Mouse (Mus musculus): ENCODE data around the gene Smdt1.

Gene Smdt1

GRCm38 (mm10) chr15:82338593-82339112 lies at the start of gene Smdt1, which contains the start of the genes Naga and Pheta2:
Gene Smdt1, plus strand, starts transcription at chr15:82338959.
Gene Naga, minus strand, starts transcription at chr15:82338925.
Gene Pheta2, plus strand, starts transcription at chr15:82338942.
- DNase-seq (ENCODE audit: low read depth, low spot score), result peak; percentile 96

- no peak for DNase-seq (ENCODE audit: low read depth, low spot score)
These were observed 48.5 kb upstream of the Smdt1 start for GRCm38 (mm10) chr15:82290252-82290651.

GRCm38 (mm10) chr15:82292851-82293250 lies 45.9 kb upstream of the Smdt1 start:
- no peak for DNase-seq (ENCODE audit: low read depth, low spot score)

- DNase-seq (ENCODE audit: low read depth, low spot score), result no peak
These were observed 45.5 kb upstream of the Smdt1 start for GRCm38 (mm10) chr15:82293271-82293711.

- DNase-seq (ENCODE audit: low read depth, low spot score), result peak; percentile 36
These were observed 44.7 kb upstream of the Smdt1 start for GRCm38 (mm10) chr15:82294059-82294458.

GRCm38 (mm10) chr15:82298764-82299561 lies 39.8 kb upstream of the Smdt1 start, which contains the start of gene Wbp2nl:
Gene Wbp2nl, plus strand, starts transcription at chr15:82298954.
- DNase-seq (ENCODE audit: low read depth, low spot score), result no peak

GRCm38 (mm10) chr15:82307107-82307506 lies 31.7 kb upstream of the Smdt1 start:
- DNase-seq (ENCODE audit: low read depth, low spot score), result no peak

GRCm38 (mm10) chr15:82308416-82308815 lies 30.3 kb upstream of the Smdt1 start:
- no peak for DNase-seq (ENCODE audit: low read depth, low spot score)

- no peak for DNase-seq (ENCODE audit: low read depth, low spot score)
These were observed 20.9 kb upstream of the Smdt1 start for GRCm38 (mm10) chr15:82317839-82318238.

- DNase-seq (ENCODE audit: low read depth, low spot score), result no peak
These were observed 19.1 kb upstream of the Smdt1 start for GRCm38 (mm10) chr15:82319613-82320012.

GRCm38 (mm10) chr15:82322195-82322594 lies 16.6 kb upstream of the Smdt1 start:
- no peak for DNase-seq (ENCODE audit: low read depth, low spot score)

GRCm38 (mm10) chr15:82325382-82325781 lies 13.4 kb upstream of the Smdt1 start:
- DNase-seq (ENCODE audit: low read depth, low spot score), result no peak

- DNase-seq (ENCODE audit: low read depth, low spot score), result no peak
These were observed 3.6 kb upstream of the Smdt1 start for GRCm38 (mm10) chr15:82335194-82335593.

- peak; percentile 42 for DNase-seq (ENCODE audit: low read depth, low spot score)
These were observed 2.1 kb upstream of the Smdt1 start for GRCm38 (mm10) chr15:82336629-82337028.

GRCm38 (mm10) chr15:82337875-82338274 lies 884 bp upstream of the Smdt1 start:
- DNase-seq (ENCODE audit: low read depth, low spot score), result no peak

GRCm38 (mm10) chr15:82339150-82339549 lies 391 bp downstream of the Smdt1 start:
- no peak for DNase-seq (ENCODE audit: low read depth, low spot score)

GRCm38 (mm10) chr15:82339634-82340254 lies 985 bp downstream of the Smdt1 start:
- DNase-seq (ENCODE audit: low read depth, low spot score), result no peak

GRCm38 (mm10) chr15:82340414-82341035 lies 1.8 kb downstream of the Smdt1 start:
- no peak for DNase-seq (ENCODE audit: low read depth, low spot score)

GRCm38 (mm10) chr15:82341036-82341501 lies 2.3 kb downstream of the Smdt1 start:
- DNase-seq (ENCODE audit: low read depth, low spot score), result no peak

GRCm38 (mm10) chr15:82341675-82342542 lies 3.1 kb downstream of the Smdt1 start:
- no peak for DNase-seq (ENCODE audit: low read depth, low spot score)

GRCm38 (mm10) chr15:82342543-82342935 lies 3.8 kb downstream of the Smdt1 start:
- no peak for DNase-seq (ENCODE audit: low read depth, low spot score)
